Mouse (Mus musculus) right cerebral cortex, postnatal 10 days (tissue): Measurements from ENCODE around the gene Hmgn2.
A peak's percentile ranks its signal among the peaks of the same experiment; 100 is the strongest.
"Not testable (repeated sequence)": the region's sequence is repeated elsewhere in the genome, so short reads cannot be mapped to it uniquely, and the experiment has no call there.

Experiments
- DNase-seq, 2 experiments: peaks; one replicate each; pipeline ENCODE4 v3.0.0; 2021; ENCODE audit warnings: low spot score in 2 of 2

The Hmgn2 gene

GRCm38 (mm10) chr4:133968150-133968921 lies at the start of gene Hmgn2:
Hmgn2 (minus strand) TSS chr4:133968650.
- peak; percentile 64 to 66 for DNase-seq

- DNase-seq = no peak
Observed at GRCm38 (mm10) chr4:134017201-134017865, 48.9 kb upstream of the Hmgn2 start.

GRCm38 (mm10) chr4:134016767-134017166 lies 48.3 kb upstream of the Hmgn2 start:
- no peak for DNase-seq

GRCm38 (mm10) chr4:134016208-134016607 lies 47.8 kb upstream of the Hmgn2 start:
- no peak for DNase-seq

GRCm38 (mm10) chr4:134012858-134013528 lies 44.5 kb upstream of the Hmgn2 start:
- no peak for DNase-seq

- DNase-seq = no peak
Observed at GRCm38 (mm10) chr4:134011450-134012414, 43.3 kb upstream of the Hmgn2 start.

- no peak for DNase-seq
Observed at GRCm38 (mm10) chr4:134009709-134010108, 41.3 kb upstream of the Hmgn2 start.

- DNase-seq = no peak
Observed at GRCm38 (mm10) chr4:134006845-134007244, 38.4 kb upstream of the Hmgn2 start.

- no peak for DNase-seq
Observed at GRCm38 (mm10) chr4:134005581-134006358, 37.3 kb upstream of the Hmgn2 start.

GRCm38 (mm10) chr4:134002903-134003302 lies 34.5 kb upstream of the Hmgn2 start:
- no peak for DNase-seq

- DNase-seq = no peak
Observed at GRCm38 (mm10) chr4:134002246-134002645, 33.8 kb upstream of the Hmgn2 start.

- no peak for DNase-seq
Observed at GRCm38 (mm10) chr4:134001710-134002109, 33.3 kb upstream of the Hmgn2 start.

- peak; percentile 97 to 98 for DNase-seq
Observed at GRCm38 (mm10) chr4:134000466-134001438, 32.3 kb upstream of the Hmgn2 start, which contains the start of gene Dhdds. Dhdds (minus strand) TSS chr4:134000918.

GRCm38 (mm10) chr4:133994697-133995096 lies 26.2 kb upstream of the Hmgn2 start:
- DNase-seq = no peak

GRCm38 (mm10) chr4:133991087-133991660 lies 22.7 kb upstream of the Hmgn2 start:
- DNase-seq = no peak

GRCm38 (mm10) chr4:133990035-133990434 lies 21.6 kb upstream of the Hmgn2 start:
- DNase-seq = no peak

GRCm38 (mm10) chr4:133988289-133988688 lies 19.8 kb upstream of the Hmgn2 start:
- DNase-seq = not testable (repeated sequence)

GRCm38 (mm10) chr4:133982936-133983335 lies 14.5 kb upstream of the Hmgn2 start:
- no peak for DNase-seq

- no peak for DNase-seq
Observed at GRCm38 (mm10) chr4:133980496-133980895, 12.0 kb upstream of the Hmgn2 start.
